Mouse (Mus musculus) left cerebral cortex, postnatal 10 days (tissue): ENCODE data around the gene Adgra1. TPM values are rescaled to one million over a fixed set of nuclear protein-coding genes. Genes with fewer than 3 reads are reported as not detected.

Source experiments
- DNase-seq, 2 experiments: peaks; one replicate each; pipeline ENCODE4 v3.0.0; 2021 to 2022; ENCODE audit warnings: low spot score in 2 of 2, mixed read lengths in 1 of 2; ENCODE audit errors: extremely low spot score in 1 of 2
- intact Hi-C: fragments of 180-260 bp; cut with DNase I; formaldehyde crosslinking; loops from one replicate; pipeline ENCODE4 v1.15.1; 2025
- total RNA-seq, 2 experiments: library from RNA; stranded (reverse); gene quantifications; 2 replicates each; pipeline ENCODE4 v1.2.3; 2021

Gene Adgra1
- 10 to 100 TPM; 49.9 to 52.3 TPM for total RNA-seq

GRCm38 (mm10) chr7:139834036-139834435 lies at the start of gene Adgra1:
Adgra1 (plus strand) TSS chr7:139834174.
- intact Hi-C loops, result no loop called here
- peak; percentile 91 to 92 for DNase-seq

DNA sequence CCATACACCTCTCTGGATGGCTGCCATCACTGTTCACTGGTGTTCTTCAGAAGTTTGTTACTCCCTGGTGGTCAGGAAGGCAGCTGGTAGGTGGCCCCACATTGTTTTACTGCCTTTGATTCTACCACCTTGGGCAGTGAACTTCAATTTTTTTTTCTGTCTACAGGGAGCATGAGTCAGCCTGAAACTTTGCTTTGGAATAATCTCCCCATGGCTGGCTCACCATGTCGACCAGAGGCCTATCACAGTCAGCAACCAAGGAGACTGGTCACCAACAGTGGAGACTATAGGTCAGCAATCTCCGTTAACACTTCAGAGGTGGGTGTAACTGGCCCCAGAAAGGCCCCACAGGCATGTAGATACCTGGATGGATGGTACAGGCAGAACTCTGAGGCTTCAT lies 46.6 kb upstream of the Adgra1 start:
- intact Hi-C loops, result no loop called here
- peak in 1 of 2 experiments; percentile 45 for DNase-seq

- intact Hi-C loops, result no loop called here
- DNase-seq, result no peak
These were observed 45.0 kb upstream of the Adgra1 start for GRCm38 (mm10) chr7:139788927-139789326.

GRCm38 (mm10) chr7:139789718-139790117 lies 44.3 kb upstream of the Adgra1 start:
- DNase-seq, result no peak
- intact Hi-C loops, result no loop called here

- DNase-seq, result no peak
- intact Hi-C loops, result no loop called here
These were observed 42.4 kb upstream of the Adgra1 start for GRCm38 (mm10) chr7:139791601-139792000.

- DNase-seq, result no peak
- intact Hi-C loops, result no loop called here
These were observed 38.9 kb upstream of the Adgra1 start for GRCm38 (mm10) chr7:139795004-139795605.

- no peak for DNase-seq
- intact Hi-C loops, result no loop called here
These were observed 36.5 kb upstream of the Adgra1 start for GRCm38 (mm10) chr7:139797186-139798109.

DNA sequence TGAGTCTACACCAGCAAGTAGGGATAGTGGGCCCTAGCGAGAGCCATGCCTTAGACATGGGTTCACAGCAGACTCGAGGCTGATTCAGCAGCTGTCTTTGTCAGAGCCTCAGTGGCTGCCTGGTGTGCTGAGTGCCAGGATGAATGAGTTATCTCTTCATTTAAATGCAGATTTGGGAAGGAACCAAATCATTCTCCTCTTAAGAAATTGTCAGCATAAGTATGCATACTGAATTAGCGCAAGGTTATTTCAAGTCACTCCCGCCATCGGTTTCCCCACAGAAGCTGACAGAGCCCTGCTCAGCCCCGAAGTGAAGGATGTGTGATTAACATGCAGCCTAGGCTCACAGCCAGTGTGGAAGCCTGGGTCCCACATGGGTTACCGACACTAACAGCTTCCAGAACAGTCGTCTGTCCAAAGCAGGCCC lies 27.8 kb upstream of the Adgra1 start:
- intact Hi-C loops, result no loop called here
- DNase-seq, result peak; percentile 27 to 47

DNA sequence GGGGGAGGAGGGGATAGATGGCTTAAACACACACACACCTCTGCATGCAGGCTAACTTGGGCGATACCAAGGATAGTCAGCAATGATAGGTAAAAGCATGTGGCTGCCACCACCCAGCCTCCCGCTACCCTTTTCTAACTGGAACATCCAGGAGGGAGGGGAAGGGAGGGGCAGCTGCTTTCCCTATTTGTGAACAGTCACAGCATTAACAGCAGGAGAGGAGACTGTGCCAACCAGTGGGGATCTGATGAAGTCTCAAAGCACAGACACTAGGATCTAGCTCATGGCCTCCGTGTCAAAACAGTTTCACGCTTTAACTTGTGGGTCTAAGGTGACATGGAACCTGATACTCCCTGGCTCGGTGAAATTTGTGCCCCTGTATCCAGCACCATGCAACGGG lies 23.9 kb upstream of the Adgra1 start:
- intact Hi-C loops, result no loop called here
- no peak for DNase-seq

- intact Hi-C loops, result no loop called here
- no peak for DNase-seq
These were observed 22.3 kb upstream of the Adgra1 start for GRCm38 (mm10) chr7:139811706-139812105.

DNA sequence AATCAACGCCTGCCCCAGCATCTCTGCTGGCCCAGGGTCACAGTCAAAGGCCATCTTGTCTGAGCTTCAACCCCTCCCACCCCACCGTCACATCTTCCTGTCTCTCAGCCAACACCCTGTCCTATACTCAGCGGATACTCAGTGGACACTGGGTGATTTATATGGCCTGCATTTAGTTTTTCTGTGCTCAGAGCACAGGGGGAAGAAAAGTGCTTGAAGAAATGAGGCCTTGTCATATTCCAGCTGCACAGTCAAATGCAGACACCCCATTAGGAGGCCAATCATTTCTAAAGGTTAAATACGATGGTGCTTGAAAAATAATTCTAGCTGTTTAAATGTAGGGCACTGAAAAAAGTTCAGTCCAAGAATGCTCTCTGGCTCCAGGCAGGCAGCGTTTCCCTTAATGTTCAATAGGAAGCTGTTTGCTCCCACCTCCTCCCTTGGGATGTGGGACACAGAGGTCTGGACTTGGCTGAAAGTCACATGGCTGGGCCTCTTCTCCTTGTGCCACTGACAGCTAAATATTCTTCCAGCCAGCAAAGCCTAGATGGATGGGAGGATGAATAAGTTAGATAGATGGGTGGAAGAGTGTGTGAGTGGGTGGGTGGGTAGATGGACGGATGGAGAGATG lies 20.3 kb upstream of the Adgra1 start:
- intact Hi-C loops, result no loop called here
- no peak for DNase-seq

GRCm38 (mm10) chr7:139822301-139823010 lies 11.5 kb upstream of the Adgra1 start:
- DNase-seq, result no peak
- intact Hi-C loops, result no loop called here

GRCm38 (mm10) chr7:139827687-139828086 lies 6.3 kb upstream of the Adgra1 start:
- DNase-seq, result no peak

GRCm38 (mm10) chr7:139833532-139833931 lies 442 bp upstream of the Adgra1 start:
- DNase-seq, result no peak
- intact Hi-C loops, result no loop called here

More at GRCm38 (mm10) chr7:139827687-139828086, 6.3 kb upstream of the Adgra1 start:
- intact Hi-C loops, result no loop called here

GRCm38 (mm10) chr7:139835140-139836131 lies 1.5 kb downstream of the Adgra1 start:
- peak in 1 of 2 experiments; percentile 63 for DNase-seq
- intact Hi-C loops, result no loop called here

GRCm38 (mm10) chr7:139840443-139841168 lies 6.6 kb downstream of the Adgra1 start:
- intact Hi-C loops, result no loop called here

GRCm38 (mm10) chr7:139842397-139842796 lies 8.4 kb downstream of the Adgra1 start:
- DNase-seq, result no peak
- intact Hi-C loops, result no loop called here

More at GRCm38 (mm10) chr7:139840443-139841168, 6.6 kb downstream of the Adgra1 start:
- DNase-seq, result no peak
